Mouse (Mus musculus) kidney, adult 8-10 months (tissue): ENCODE data around the gene Asic3.

Experiments used
- DNase-seq, 2 experiments: peaks; one replicate each; pipeline ENCODE4 v3.0.0; 2022

Asic3 gene

DNA sequence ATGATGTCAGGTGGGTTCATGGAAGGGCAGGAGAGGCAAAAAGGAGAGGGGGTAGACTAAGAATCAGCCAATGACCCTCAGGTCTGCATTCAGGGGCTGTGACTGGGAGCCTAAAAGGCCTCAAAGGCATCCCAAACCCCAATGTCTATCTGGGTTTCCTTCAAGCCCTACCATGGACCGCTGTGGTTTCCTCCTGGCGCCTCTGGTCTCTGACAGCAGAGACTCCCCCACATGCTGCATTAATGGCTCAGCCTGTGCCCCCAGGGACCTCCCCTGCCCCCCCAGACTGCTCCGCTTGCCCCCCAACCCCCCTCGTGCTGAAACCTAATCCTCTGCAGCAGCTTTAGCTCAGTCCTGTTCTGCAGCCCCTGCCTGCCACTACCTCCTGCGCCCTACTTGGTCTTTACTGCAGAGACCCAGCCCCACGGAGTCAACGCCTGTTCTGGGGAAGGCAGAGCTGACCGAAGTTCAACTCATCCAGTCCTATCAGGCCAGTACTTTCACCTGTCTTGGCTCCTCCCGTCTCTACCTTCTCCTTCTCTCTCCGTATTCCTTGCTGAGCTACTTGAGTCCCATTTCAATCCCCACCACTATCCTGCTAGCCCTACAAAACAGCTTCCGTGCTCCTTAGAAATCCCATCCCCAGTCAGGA, at the start of gene Asic3:
Asic3 (plus strand) TSS at position 351 of the 652 bp plus-strand sequence.
- peak in 1 of 2 experiments; percentile 15 for DNase-seq

DNA sequence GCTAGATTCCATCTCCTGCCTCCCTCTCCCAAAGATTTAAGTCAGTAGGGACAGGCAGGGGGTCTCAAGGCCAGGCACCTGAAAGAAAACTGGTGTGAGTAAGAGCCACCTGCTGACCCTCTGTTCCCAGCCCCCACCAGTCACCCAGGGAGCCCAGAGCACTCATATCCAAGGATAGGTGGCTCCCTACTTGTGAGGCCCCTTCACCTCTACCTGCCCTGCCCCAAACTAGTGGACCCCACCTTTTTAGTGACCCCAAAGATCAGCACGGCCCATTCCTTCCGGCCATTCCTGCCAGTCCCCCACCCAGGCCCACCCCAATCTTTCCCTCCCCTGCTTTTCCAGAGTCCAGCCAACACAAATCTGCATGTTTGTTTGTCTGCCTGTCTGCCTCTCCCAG, 49.7 kb upstream of the Asic3 start:
- no peak for DNase-seq

DNA sequence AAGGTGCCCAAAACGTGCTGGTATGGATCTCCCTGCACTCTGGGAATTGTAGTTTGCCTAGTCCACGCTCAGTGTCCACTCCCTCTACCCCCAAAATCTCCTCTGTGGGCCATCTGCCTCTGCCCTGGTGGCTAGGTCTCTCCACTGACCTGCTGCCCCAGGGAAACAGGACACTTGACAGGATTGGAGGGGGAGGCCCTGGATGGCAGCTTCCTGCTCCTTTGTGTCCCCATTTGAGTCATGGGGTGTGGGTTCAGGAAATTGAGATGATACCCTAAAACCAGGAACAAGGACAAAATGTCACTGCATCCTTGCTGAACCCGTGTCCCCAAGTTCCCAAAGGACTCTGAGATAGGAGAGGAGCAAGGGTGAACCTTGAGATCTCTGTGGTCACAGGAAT, 49.1 kb upstream of the Asic3 start:
- DNase-seq = no peak

DNA sequence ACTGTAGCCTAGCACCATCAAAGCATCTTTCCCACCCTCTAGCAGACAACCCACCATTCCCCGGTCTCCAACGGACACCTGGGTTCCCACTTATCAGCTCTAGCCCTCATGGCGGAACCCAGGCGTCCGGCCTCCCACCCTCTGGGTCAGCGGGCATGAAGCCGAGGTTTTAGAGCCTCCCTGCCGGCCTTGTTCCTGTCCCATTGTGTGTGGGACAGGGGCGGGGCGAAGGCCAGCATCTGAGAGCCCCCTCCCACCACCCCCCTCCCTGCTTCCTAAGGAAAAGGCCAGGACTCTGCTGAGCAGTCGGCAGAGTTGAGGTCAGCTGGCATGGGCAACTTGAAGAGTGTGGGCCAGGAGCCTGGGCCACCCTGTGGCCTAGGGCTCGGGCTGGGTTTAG, 48.7 kb upstream of the Asic3 start, which contains the start of gene Nos3:
Nos3 (plus strand) TSS at position 303 of the 400 bp plus-strand sequence.
- peak; percentile 35 to 36 for DNase-seq

- no peak for DNase-seq
Observed at GRCm38 (mm10) chr5:24364963-24365362, 48.2 kb upstream of the Asic3 start.

GRCm38 (mm10) chr5:24365528-24365927, 47.7 kb upstream of the Asic3 start:
- no peak for DNase-seq

- DNase-seq = no peak
Observed at GRCm38 (mm10) chr5:24366426-24366825, 46.8 kb upstream of the Asic3 start.

DNA sequence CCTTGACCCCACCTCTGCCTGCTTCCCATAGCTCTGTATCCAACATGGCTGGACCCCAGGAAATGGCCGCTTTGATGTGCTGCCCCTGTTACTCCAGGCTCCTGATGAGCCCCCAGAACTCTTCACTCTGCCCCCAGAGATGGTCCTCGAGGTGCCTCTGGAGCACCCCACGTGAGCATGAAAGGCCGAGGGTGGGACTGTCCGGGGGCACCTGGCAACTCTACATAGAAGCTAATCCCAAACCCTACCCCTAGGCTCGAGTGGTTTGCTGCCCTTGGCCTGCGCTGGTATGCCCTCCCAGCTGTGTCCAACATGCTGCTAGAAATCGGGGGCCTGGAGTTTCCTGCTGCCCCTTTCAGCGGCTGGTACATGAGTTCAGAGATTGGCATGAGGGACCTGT, 43.4 kb upstream of the Asic3 start:
- no peak for DNase-seq

- no peak for DNase-seq
Observed at GRCm38 (mm10) chr5:24373807-24374206, 39.4 kb upstream of the Asic3 start.

DNA sequence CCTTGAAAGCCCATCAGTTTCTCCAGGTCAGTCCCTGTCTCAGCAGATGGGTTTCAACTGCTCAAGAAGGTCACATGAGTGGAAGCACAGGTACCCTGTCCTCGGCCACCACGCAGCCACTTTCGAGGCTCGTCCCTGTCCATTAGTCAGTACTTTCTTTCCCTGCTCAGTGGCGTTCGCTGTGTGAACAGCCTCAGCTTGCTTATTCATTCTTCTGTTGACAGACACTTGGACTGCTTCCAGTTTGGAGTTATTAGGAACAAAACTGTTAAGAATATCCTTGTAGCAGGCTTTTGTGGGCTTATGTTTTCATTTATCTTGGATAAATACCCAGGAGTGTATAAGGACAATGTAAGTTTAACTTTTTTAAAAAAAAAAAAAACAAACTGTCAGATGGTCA, 39.0 kb upstream of the Asic3 start:
- DNase-seq = no peak

DNA sequence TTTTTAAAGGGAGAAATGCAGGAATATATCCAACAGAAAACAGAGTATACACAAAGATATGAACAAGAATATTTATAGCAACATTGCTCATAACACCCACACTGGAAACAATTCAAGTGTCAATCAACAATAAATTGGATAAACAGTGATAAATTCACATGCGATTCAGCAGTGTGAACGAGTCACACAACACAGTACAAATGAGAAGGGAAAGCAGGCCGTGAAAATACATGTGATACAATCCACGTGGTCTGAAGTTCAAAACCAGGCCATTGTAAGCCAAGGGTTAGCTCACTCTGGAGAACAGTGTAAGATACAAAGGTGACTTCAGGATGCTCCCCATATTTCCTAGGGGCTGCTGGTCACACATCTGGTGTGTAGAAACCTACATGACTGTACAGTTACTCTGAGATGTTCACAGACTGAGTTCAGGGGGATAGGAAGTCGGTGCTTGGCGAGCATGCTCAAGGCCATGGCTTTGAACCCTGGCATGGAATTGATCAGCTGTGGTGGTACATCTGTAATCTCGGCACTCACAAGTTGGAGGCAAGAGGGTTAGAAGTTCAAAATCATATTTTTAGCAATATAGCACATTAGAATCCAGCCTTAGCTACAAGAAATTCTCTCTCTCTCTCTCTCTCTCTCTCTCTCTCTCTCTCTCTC, 38.4 kb upstream of the Asic3 start:
- no peak for DNase-seq

GRCm38 (mm10) chr5:24378700-24379099, 34.5 kb upstream of the Asic3 start:
- no peak for DNase-seq

DNA sequence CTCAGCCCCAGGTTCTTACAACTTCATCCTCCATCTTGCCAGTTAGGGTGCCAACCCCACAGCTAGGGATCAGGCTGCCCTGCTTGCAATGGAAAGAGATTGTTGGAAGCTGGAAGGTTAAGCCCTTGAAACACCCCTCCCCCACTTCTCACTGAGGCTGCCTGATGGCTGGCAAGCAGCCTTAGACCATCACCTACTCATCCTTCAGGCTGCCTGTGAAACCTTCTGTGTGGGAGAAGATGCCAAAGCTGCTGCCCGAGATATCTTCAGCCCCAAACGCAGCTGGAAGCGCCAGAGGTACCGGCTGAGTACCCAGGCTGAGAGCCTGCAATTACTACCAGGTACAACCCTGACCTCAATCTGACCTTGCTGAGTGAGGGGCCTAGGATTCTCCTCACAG, 33.7 kb upstream of the Asic3 start:
- DNase-seq = no peak

GRCm38 (mm10) chr5:24380499-24380898, 32.7 kb upstream of the Asic3 start:
- DNase-seq = no peak

- no peak for DNase-seq
Observed at GRCm38 (mm10) chr5:24381486-24381885, 31.7 kb upstream of the Asic3 start.

- DNase-seq = no peak
Observed at GRCm38 (mm10) chr5:24381988-24382387, 31.2 kb upstream of the Asic3 start.

- peak; percentile 81 to 87 for DNase-seq
Observed at GRCm38 (mm10) chr5:24383026-24383859, 29.9 kb upstream of the Asic3 start.

GRCm38 (mm10) chr5:24384407-24384806, 28.8 kb upstream of the Asic3 start:
- DNase-seq = peak in 1 of 2 experiments; percentile 64

DNA sequence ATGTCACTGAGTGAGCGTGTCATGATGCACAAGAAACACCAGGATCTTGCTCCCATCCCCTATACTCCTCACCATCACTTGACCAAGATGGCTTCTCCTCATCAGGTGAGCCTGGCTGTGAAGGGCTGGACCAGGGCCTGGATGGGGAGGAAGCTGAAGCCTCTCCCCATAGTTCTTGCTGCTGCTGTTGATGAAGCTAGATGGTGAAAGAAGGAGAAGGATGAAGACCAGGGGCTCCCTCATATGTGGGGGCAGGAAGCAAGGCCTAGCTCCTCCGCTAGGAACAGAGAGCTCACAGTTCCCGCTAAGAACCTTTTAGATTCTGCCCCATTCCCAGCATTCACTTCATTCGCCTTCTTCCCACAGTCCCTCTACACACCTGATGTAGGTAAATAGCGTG, 27.8 kb upstream of the Asic3 start:
- no peak for DNase-seq

- no peak for DNase-seq
Observed at GRCm38 (mm10) chr5:24385887-24386550, 27.2 kb upstream of the Asic3 start.

GRCm38 (mm10) chr5:24387264-24388241, 25.6 kb upstream of the Asic3 start:
- DNase-seq = peak; percentile 64 to 78
